Mouse (Mus musculus): ENCODE measurements around the gene Cdipt. TPM values are rescaled to one million over a fixed set of nuclear protein-coding genes. Genes with fewer than 3 reads are reported as not detected.
A peak's percentile ranks its signal among the peaks of the same experiment; 100 is the strongest.

Gene Cdipt
- polyA plus RNA-seq, 2 experiments = 32.6 to 36.4 TPM

DNA sequence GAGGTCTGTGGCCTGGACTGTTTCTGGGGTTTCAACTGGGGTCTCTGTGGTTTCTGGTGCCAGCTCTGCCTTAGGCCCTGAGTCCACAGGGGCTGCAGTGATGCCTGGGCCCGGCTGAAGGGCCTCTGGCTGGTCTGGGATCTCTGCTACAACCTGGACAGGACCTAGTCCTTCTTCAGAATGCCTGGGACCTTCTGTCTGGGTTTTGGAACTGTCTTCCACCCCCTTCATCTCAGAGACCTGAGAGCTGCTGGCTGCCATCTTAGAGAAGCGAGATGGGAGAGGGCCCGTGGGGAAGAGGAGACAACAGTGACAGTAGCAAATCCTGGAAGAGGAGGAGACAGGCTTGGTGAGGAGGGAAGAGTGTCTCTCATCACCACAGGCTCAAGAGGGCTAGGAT lies 44.3 kb downstream of the Cdipt start:
- no peak for TF ChIP-seq EP300 (IDR thresholded peaks at IDR 0.05; ENCODE audit: low read depth)
- no peak for TF ChIP-seq CTCF (IDR thresholded peaks at IDR 0.05; ENCODE audit: low read depth)
- peaks cover 24 to 36% of the 10 kb centered on the region in 2 experiments for H3K4me1 ChIP-seq (replicated peaks; ENCODE audit: control insufficient read depth in 2 of 2, insufficient read depth in 2 of 2, low read length in 1 of 2)
- H3K9me3 ChIP-seq (ENCODE audit: control insufficient read depth, low read length) = no peaks in the 10 kb centered on the region
- no peaks in the 10 kb centered on the region for H3K27me3 ChIP-seq (ENCODE audit: control insufficient read depth, insufficient read depth, low read length)
- H3K36me3 ChIP-seq (replicated peaks; ENCODE audit: control insufficient read depth, insufficient read depth, low read depth) = peaks cover 29% of the 10 kb centered on the region
- no peak overlapping the region for H3K4me3 ChIP-seq (ENCODE audit: insufficient read depth in 1 of 2, low read depth in 2 of 2, low read length in 2 of 2)
- H3K9ac ChIP-seq (replicated peaks) = no peak overlapping the region
- no peak overlapping the region for H3K27ac ChIP-seq
- 67% methylated on average over 3 of the region's 3 CpGs for WGBS (ENCODE audit: insufficient replicate concordance)
- DNase-seq (ENCODE audit: low read depth in 3 of 3, low spot score in 3 of 3) = no peak
- no peak for ATAC-seq (ENCODE audit: insufficient read depth)
- H3K4me2 ChIP-seq (ENCODE audit: low read depth) = no peak overlapping the region

DNA sequence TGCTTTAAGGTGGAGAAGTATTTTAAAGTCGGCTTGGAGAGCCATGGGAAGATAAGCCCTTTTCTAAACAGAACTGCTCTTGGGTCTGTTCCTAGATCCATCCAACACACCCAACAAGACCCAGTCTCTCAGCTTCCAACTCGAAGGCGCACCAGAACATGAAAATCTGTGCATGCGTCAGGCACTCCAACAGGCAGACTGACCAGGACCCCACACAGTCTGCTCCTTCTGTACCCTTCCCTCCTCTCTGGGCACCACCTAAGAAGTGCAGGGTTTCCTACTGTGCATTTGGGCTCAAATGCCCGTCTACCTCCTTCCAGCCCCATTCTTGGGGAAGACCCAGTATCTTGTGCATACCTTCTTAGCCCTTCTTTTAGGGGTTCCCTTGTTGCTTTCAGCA lies 44.8 kb downstream of the Cdipt start:
- DNase-seq (ENCODE audit: low read depth in 3 of 3, low spot score in 3 of 3) (no peak), ATAC-seq (ENCODE audit: insufficient read depth) (no peak)
- Histone ChIP-seq H3K27me3 (ENCODE audit: control insufficient read depth, insufficient read depth, low read length) (no peaks in the 10 kb centered on the region), H3K4me3 (ENCODE audit: insufficient read depth in 1 of 2, low read depth in 2 of 2, low read length in 2 of 2) (peak overlapping the region; percentile 7 to 36; a peak in 2 of 4 replicates), H3K9ac (replicated peaks) (no peak overlapping the region), H3K9me3 (ENCODE audit: control insufficient read depth, low read length) (no peaks in the 10 kb centered on the region), H3K4me2 (ENCODE audit: low read depth) (peak overlapping the region; percentile 67), H3K4me1 (replicated peaks; ENCODE audit: control insufficient read depth in 2 of 2, insufficient read depth in 2 of 2, low read length in 1 of 2) (peaks cover 24 to 35% of the 10 kb centered on the region in 2 experiments), H3K36me3 (replicated peaks; ENCODE audit: control insufficient read depth, insufficient read depth, low read depth) (peaks cover 27% of the 10 kb centered on the region), H3K27ac (no peak overlapping the region)
- no peak for TF ChIP-seq CTCF (IDR thresholded peaks at IDR 0.05; ENCODE audit: low read depth)
- TF ChIP-seq EP300 (IDR thresholded peaks at IDR 0.05; ENCODE audit: low read depth) = no peak
- 61% methylated on average over 5 of the region's 5 CpGs for WGBS (ENCODE audit: insufficient replicate concordance)

DNA sequence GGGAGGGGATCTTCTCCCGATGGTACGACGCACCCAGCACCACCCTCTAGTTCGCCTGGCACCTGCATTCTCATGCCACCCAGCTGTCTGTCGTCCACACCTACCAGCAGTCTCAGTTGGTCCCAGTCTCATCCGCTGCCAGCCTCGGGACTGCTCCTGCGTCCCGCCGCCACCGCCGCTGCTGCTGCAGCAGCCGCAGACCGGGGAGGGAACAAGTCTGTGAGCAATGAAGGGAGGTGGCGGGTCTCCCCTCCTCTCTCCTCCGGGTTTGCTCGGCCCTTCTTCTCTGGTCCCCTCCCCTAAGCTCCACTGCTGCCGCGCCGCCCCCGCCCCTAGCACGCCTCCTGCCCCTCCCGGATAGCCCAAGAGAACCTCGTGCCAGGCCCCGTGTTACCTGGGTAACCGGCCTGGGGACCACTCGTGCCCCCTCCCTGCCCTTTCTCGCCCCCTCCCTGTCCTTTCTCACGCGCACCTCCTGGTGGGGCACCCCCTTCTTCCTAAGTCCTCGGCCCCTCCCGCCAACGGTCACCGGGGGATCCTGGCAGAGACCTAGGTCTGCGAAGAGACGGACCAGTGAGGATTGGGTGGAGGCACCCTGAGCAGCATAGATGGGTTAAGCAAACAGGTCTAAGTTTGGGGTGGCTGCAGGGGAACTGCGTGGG lies 45.3 kb downstream of the Cdipt start, which contains the start of the genes Gm42742 and Prrt2:
Gm42742 (minus strand) TSS at position 197 of the 662 bp plus-strand sequence.
Prrt2 (minus strand) TSS at position 311 of the 662 bp plus-strand sequence.
- Histone ChIP-seq H3K4me1 (replicated peaks; ENCODE audit: control insufficient read depth in 2 of 2, insufficient read depth in 2 of 2, low read length in 1 of 2) (peaks cover 24 to 29% of the 10 kb centered on the region in 2 experiments), H3K9ac (replicated peaks) (peak within 1 kb of the TSS; percentile 48), H3K27me3 (ENCODE audit: control insufficient read depth, insufficient read depth, low read length) (no peaks in the 10 kb centered on the region), H3K36me3 (replicated peaks; ENCODE audit: control insufficient read depth, insufficient read depth, low read depth) (peaks cover 27% of the 10 kb centered on the region), H3K4me3 (ENCODE audit: insufficient read depth in 1 of 2, low read depth in 2 of 2, low read length in 2 of 2) (peak within 1 kb of the TSS; percentile 13 to 36), H3K9me3 (ENCODE audit: control insufficient read depth, low read length) (no peaks in the 10 kb centered on the region), H3K27ac (no peak within 1 kb of the TSS), H3K4me2 (ENCODE audit: low read depth) (peak within 1 kb of the TSS; percentile 67)
- DNase-seq (ENCODE audit: low read depth in 3 of 3, low spot score in 3 of 3) (no peak), ATAC-seq (ENCODE audit: insufficient read depth) (no peak)
- WGBS (ENCODE audit: insufficient replicate concordance) = 2% methylated on average over 36 of the region's 37 CpGs
- TF ChIP-seq EP300 (IDR thresholded peaks at IDR 0.05; ENCODE audit: low read depth) (no peak), CTCF (IDR thresholded peaks at IDR 0.05; ENCODE audit: low read depth) (no peak)

DNA sequence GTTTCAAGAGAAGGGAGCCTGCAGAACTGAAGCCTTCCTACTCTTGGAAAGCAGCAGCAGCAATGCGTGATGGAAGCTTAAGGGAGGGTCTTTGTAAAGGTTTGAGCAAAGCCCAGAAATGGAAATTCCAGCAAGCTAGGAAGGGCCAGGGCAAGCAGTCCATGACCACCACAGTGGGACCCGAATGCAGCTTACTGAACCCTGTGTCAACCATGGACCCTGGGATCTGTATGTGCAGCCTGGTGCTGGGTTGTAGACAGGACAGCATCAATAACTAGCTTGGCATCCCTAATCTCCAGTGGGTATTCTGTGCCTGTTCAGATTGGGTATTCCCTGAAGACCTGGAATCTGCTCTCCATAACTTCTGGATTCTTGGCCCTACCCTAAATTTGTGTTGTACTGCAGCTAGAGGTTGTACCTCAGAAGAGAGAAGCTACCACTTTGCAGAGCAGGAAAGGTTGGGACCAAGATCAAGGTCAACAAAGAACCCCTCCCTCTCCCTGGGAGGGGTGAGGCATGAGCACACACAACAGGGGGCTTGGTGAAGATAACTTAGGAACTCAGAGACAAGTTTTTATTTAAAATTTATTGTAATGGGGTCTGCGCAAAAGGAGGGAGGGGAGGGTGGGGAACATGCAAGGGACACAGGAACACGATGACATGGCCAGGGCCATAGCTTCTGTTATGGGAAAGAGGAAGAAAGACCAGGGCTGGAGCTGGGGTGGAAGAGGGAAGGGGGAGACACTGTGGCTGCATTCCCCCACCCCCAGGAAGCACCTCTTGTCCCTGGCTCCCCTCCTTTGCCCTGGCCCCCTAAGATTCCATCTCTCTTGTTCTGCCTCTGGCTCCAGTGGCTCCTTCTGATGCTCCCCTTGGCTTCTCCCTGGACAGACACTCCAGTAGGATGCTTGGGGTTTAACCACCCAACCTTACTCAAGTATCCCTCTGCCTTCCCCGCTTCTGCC lies 46.1 kb downstream of the Cdipt start:
- Histone ChIP-seq H3K4me1 (replicated peaks; ENCODE audit: control insufficient read depth in 2 of 2, insufficient read depth in 2 of 2, low read length in 1 of 2) (peaks cover 24 to 29% of the 10 kb centered on the region in 2 experiments), H3K4me3 (ENCODE audit: insufficient read depth in 1 of 2, low read depth in 2 of 2, low read length in 2 of 2) (peak overlapping the region; percentile 13 to 36), H3K9ac (replicated peaks) (peak overlapping the region; percentile 48), H3K9me3 (ENCODE audit: control insufficient read depth, low read length) (no peaks in the 10 kb centered on the region), H3K27me3 (ENCODE audit: control insufficient read depth, insufficient read depth, low read length) (no peaks in the 10 kb centered on the region), H3K4me2 (ENCODE audit: low read depth) (peak overlapping the region; percentile 67), H3K36me3 (replicated peaks; ENCODE audit: control insufficient read depth, insufficient read depth, low read depth) (peaks cover 27% of the 10 kb centered on the region), H3K27ac (no peak overlapping the region)
- TF ChIP-seq CTCF (IDR thresholded peaks at IDR 0.05; ENCODE audit: low read depth) (no peak), EP300 (IDR thresholded peaks at IDR 0.05; ENCODE audit: low read depth) (no peak; the same call in 1 of the 2 replicates)
- ATAC-seq (ENCODE audit: insufficient read depth) = no peak
- no peak for DNase-seq (ENCODE audit: low read depth in 3 of 3, low spot score in 3 of 3)
- 34% methylated on average over 5 of the region's 5 CpGs for WGBS (ENCODE audit: insufficient replicate concordance)
